Mouse (Mus musculus): ENCODE data around the gene Acp5. TPM values are rescaled to one million over a fixed set of nuclear protein-coding genes. Genes with fewer than 3 reads are reported as not detected.
A peak's percentile ranks its signal among the peaks of the same experiment; 100 is the strongest.

Acp5 gene
- polyA plus RNA-seq, 1 experiment, result 0.08 TPM

DNA sequence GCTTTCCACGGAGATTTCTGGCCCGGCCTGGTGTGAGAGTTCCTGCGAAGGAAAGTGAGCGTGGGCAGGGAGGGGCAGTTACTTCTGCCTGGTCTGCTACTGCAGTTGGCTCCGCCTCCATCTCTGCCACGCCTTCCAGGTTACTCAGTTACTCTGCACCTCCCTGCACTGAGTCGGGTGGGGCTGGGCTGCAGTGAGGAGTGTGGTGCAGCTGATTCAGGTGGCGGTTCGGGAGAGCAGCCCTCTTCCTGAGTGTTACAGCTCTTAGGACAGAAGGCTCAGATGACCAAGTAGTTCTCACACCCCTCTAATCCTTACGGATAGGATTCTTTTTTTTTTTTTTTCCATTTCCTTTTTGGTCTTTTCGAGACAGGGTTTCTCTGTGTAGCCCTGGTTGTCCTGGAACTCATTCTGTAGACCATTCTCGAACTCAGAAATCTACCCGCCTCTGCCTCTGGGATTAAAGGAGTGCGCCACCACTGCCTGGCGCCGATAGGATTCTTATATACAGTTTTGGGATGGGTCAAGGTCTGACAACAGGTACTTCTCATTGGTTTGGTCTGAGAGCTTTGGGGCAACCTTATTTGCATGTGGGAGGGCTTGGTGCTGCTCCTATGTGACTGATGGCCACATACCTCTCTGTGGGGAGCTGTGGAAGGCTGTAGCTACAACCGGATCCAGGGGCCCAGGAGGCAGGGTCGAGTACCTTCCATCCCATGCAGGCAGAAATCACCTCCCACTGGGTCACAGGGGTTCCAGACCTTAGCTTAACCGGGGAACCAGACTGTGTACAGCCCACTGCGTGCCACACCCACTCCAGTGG lies 14.1 kb upstream of the Acp5 start:
- H3K36me3 ChIP-seq (ENCODE audit: control insufficient read depth, insufficient read depth), result no peaks in the 10 kb centered on the region
- H3K79me2 ChIP-seq (ENCODE audit: control insufficient read depth, insufficient read depth), result no peaks in the 10 kb centered on the region
- H3K4me3 ChIP-seq (ENCODE audit: insufficient read depth, poor library complexity, severe bottlenecking), result no peak overlapping the region
- no peak for TF ChIP-seq MYOG (IDR thresholded peaks at IDR 0.05; ENCODE audit: control insufficient read depth, extremely low read depth, insufficient read length)
- TF ChIP-seq MYOD1 (IDR thresholded peaks at IDR 0.05; ENCODE audit: control insufficient read depth, insufficient read length, low read depth), result no peak
- no peak for TF ChIP-seq USF1 (IDR thresholded peaks at IDR 0.05; ENCODE audit: low read depth)
- no peak for TF ChIP-seq MAX (IDR thresholded peaks at IDR 0.05)
- no peak for TF ChIP-seq FOSL1 (IDR thresholded peaks at IDR 0.05; ENCODE audit: insufficient read depth, low read length, poor library complexity, severe bottlenecking)
- TF ChIP-seq CEBPB (IDR thresholded peaks at IDR 0.05; ENCODE audit: low read depth), result no peak
- TF ChIP-seq CTCF (IDR thresholded peaks at IDR 0.05; ENCODE audit: control insufficient read depth, insufficient read depth, insufficient read length), result no peak
- H3K79me3 ChIP-seq (ENCODE audit: low read depth), result no peaks in the 10 kb centered on the region
- H3ac ChIP-seq (ENCODE audit: control insufficient read depth, insufficient read length, low read depth), result no peak overlapping the region
- H3K27me3 ChIP-seq (ENCODE audit: control insufficient read depth, insufficient read depth, insufficient read length), result no peaks in the 10 kb centered on the region

GRCm38 (mm10) chr9:22144304-22144965 lies 8.9 kb upstream of the Acp5 start:
- Histone ChIP-seq H3K27me3 (ENCODE audit: control insufficient read depth, insufficient read depth, insufficient read length) (no peaks in the 10 kb centered on the region), H3K79me3 (ENCODE audit: low read depth) (no peaks in the 10 kb centered on the region), H3K79me2 (ENCODE audit: control insufficient read depth, insufficient read depth) (no peaks in the 10 kb centered on the region), H3K4me3 (ENCODE audit: insufficient read depth, poor library complexity, severe bottlenecking) (no peak overlapping the region), H3ac (ENCODE audit: control insufficient read depth, insufficient read length, low read depth) (no peak overlapping the region), H3K36me3 (ENCODE audit: control insufficient read depth, insufficient read depth) (no peaks in the 10 kb centered on the region)
- TF ChIP-seq FOSL1 (IDR thresholded peaks at IDR 0.05; ENCODE audit: insufficient read depth, low read length, poor library complexity, severe bottlenecking) (no peak), CEBPB (IDR thresholded peaks at IDR 0.05; ENCODE audit: low read depth) (no peak), USF1 (IDR thresholded peaks at IDR 0.05; ENCODE audit: low read depth) (no peak), MYOD1 (IDR thresholded peaks at IDR 0.05; ENCODE audit: control insufficient read depth, insufficient read length, low read depth) (no peak), MYOG (IDR thresholded peaks at IDR 0.05; ENCODE audit: control insufficient read depth, extremely low read depth, insufficient read length) (no peak)

GRCm38 (mm10) chr9:22143108-22144037 lies 7.9 kb upstream of the Acp5 start:
- Histone ChIP-seq H3ac (ENCODE audit: control insufficient read depth, insufficient read length, low read depth) (no peak overlapping the region), H3K27me3 (ENCODE audit: control insufficient read depth, insufficient read depth, insufficient read length) (no peaks in the 10 kb centered on the region), H3K36me3 (ENCODE audit: control insufficient read depth, insufficient read depth) (no peaks in the 10 kb centered on the region), H3K4me3 (ENCODE audit: insufficient read depth, poor library complexity, severe bottlenecking) (no peak overlapping the region), H3K79me2 (ENCODE audit: control insufficient read depth, insufficient read depth) (no peaks in the 10 kb centered on the region), H3K79me3 (ENCODE audit: low read depth) (no peaks in the 10 kb centered on the region)
- TF ChIP-seq CTCF (IDR thresholded peaks at IDR 0.05; ENCODE audit: control insufficient read depth, insufficient read depth, insufficient read length) (peak; percentile 62), MAX (IDR thresholded peaks at IDR 0.05) (no peak)

- Histone ChIP-seq H3K79me2 (ENCODE audit: control insufficient read depth, insufficient read depth) (no peaks in the 10 kb centered on the region), H3K79me3 (ENCODE audit: low read depth) (no peaks in the 10 kb centered on the region), H3K4me3 (ENCODE audit: insufficient read depth, poor library complexity, severe bottlenecking) (no peak overlapping the region), H3K36me3 (ENCODE audit: control insufficient read depth, insufficient read depth) (no peaks in the 10 kb centered on the region), H3ac (ENCODE audit: control insufficient read depth, insufficient read length, low read depth) (no peak overlapping the region), H3K27me3 (ENCODE audit: control insufficient read depth, insufficient read depth, insufficient read length) (no peaks in the 10 kb centered on the region)
- TF ChIP-seq MAX (IDR thresholded peaks at IDR 0.05) (no peak), MYOG (IDR thresholded peaks at IDR 0.05; ENCODE audit: control insufficient read depth, extremely low read depth, insufficient read length) (no peak), CTCF (IDR thresholded peaks at IDR 0.05; ENCODE audit: control insufficient read depth, insufficient read depth, insufficient read length) (no peak), CEBPB (IDR thresholded peaks at IDR 0.05; ENCODE audit: low read depth) (no peak)
These were observed 4.2 kb upstream of the Acp5 start for GRCm38 (mm10) chr9:22139746-22140145.

DNA sequence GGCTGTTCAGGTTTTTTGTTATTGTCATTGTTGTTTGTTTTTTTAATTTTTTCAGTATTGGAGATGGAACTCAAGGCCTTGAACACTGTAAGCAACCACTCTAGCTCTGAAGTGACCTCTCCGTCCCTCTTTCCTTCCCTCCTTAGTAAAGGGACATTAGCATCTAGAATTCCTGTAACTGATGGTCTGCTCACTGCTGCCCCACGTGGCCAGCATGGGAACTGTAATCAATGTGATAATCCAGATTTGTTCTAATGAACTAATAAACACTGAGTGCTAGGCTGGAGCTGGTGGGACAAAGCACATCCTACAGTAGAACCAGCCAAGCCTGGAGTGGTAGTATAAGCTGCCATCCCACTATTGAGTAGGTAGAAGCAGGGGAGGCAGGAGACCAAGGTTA lies 3.0 kb upstream of the Acp5 start:
- Histone ChIP-seq H3K36me3 (ENCODE audit: control insufficient read depth, insufficient read depth) (no peaks in the 10 kb centered on the region), H3K79me2 (ENCODE audit: control insufficient read depth, insufficient read depth) (no peaks in the 10 kb centered on the region), H3K79me3 (ENCODE audit: low read depth) (no peaks in the 10 kb centered on the region), H3K4me3 (ENCODE audit: insufficient read depth, poor library complexity, severe bottlenecking) (no peak overlapping the region), H3ac (ENCODE audit: control insufficient read depth, insufficient read length, low read depth) (no peak overlapping the region), H3K27me3 (ENCODE audit: control insufficient read depth, insufficient read depth, insufficient read length) (no peaks in the 10 kb centered on the region)
- TF ChIP-seq FOSL1 (IDR thresholded peaks at IDR 0.05; ENCODE audit: insufficient read depth, low read length, poor library complexity, severe bottlenecking) (no peak), MYOD1 (IDR thresholded peaks at IDR 0.05; ENCODE audit: control insufficient read depth, insufficient read length, low read depth) (no peak), MYOG (IDR thresholded peaks at IDR 0.05; ENCODE audit: control insufficient read depth, extremely low read depth, insufficient read length) (no peak), USF1 (IDR thresholded peaks at IDR 0.05; ENCODE audit: low read depth) (peak; percentile 64), MAX (IDR thresholded peaks at IDR 0.05) (no peak), CEBPB (IDR thresholded peaks at IDR 0.05; ENCODE audit: low read depth) (no peak), CTCF (IDR thresholded peaks at IDR 0.05; ENCODE audit: control insufficient read depth, insufficient read depth, insufficient read length) (peak; percentile 6)
